In genomic region chr15:9140252-9140680, GRCm38 (mm10) we compare ENCODE assay signal across 8 mouse cellular contexts. TPM values are rescaled to one million over a fixed set of nuclear protein-coding genes. Genes with fewer than 3 reads are reported as not detected.
DNase-seq lines count a peak whose midpoint lies in the region; ATAC-seq and TF ChIP-seq lines count a peak whose summit lies in the region.

Gene Lmbrd2, plus strand, starts transcription at chr15:9140550.

- no peaks in the 10 kb centered on the region for H3K27me3 ChIP-seq in forebrain, embryonic 16.5 days (replicated peaks; ENCODE audit: control insufficient read depth, insufficient read depth, low read length)
- H3K27me3 ChIP-seq in lung, embryonic 14.5 days (ENCODE audit: insufficient read depth, low read length): no peaks in the 10 kb centered on the region
- H3K27me3 ChIP-seq in thymus, adult 2 months (ENCODE audit: control insufficient read depth, insufficient read depth, low read length): no peaks in the 10 kb centered on the region

- H3K9me3 ChIP-seq in ES-E14 (ENCODE audit: control insufficient read depth, insufficient read depth, low read depth, low read length): no peaks in the 10 kb centered on the region
- no peaks in the 10 kb centered on the region for H3K9me3 ChIP-seq in forebrain, embryonic 16.5 days (ENCODE audit: control insufficient read depth, low read length)
- no peaks in the 10 kb centered on the region for H3K9me3 ChIP-seq in lung, embryonic 14.5 days (ENCODE audit: low read depth, low read length)

- H3K4me3 ChIP-seq in ES-E14 (ENCODE audit: insufficient read depth in 1 of 2, low read depth in 1 of 2, low read length in 2 of 2, poor library complexity in 1 of 2, severe bottlenecking in 1 of 2): peak within 1 kb of the TSS; percentile 92 to 95
- peak within 1 kb of the TSS; percentile 98 for H3K4me3 ChIP-seq in forebrain, embryonic 16.5 days (replicated peaks; ENCODE audit: low read length)
- peak within 1 kb of the TSS; percentile 84 for H3K4me3 ChIP-seq in layer of hippocampus, adult 2 months
- H3K4me3 ChIP-seq in lung, embryonic 14.5 days (ENCODE audit: low read depth, low read length): peak within 1 kb of the TSS; percentile 91
- H3K4me3 ChIP-seq in olfactory bulb, adult 2 months (ENCODE audit: insufficient read depth, low read depth, low read length): peak within 1 kb of the TSS; percentile 74
- peak within 1 kb of the TSS; percentile 64 for H3K4me3 ChIP-seq in thymus, adult 2 months (ENCODE audit: control insufficient read depth, insufficient read depth, low read length)

- in situ Hi-C loops in ES-E14 (cut with MboI; ENCODE audit: low sequenced_read_pairs in 2 of 2, unreplicated experiment in 2 of 2): no loop called here

- peak; percentile 99 for ATAC-seq in forebrain, embryonic 16.5 days
- peak; percentile 99 for ATAC-seq in lung, embryonic 14.5 days (ENCODE audit: insufficient read depth)

- peak; percentile 98 for DNase-seq in ES-E14 (ENCODE audit: low read depth, low spot score)
- peak; percentile 97 for DNase-seq in cerebellum, adult 11-12 months
- DNase-seq in heart, postnatal 36 days: peak; percentile 93 to 94
- DNase-seq in layer of hippocampus, adult 2 months (ENCODE audit: low spot score in 2 of 2): peak; percentile 98 to 99
- DNase-seq in lung, embryonic 14.5 days: peak; percentile 98
- DNase-seq in thymus, adult 2 months: peak; percentile 99

- peak; percentile 51 for TF ChIP-seq POLR2A in olfactory bulb, adult 2 months (IDR thresholded peaks at IDR 0.05; ENCODE audit: insufficient read depth, low read depth, low read length)
- no peak for TF ChIP-seq POLR2A in thymus, adult 2 months (IDR thresholded peaks at IDR 0.05; ENCODE audit: control insufficient read depth, extremely low read depth, insufficient read depth, low read length, poor library complexity)

- WGBS in forebrain, embryonic 16.5 days: under 1% methylated on average over 34 of the region's 34 CpGs
- WGBS in lung, embryonic 14.5 days: 0% methylated on average over 34 of the region's 34 CpGs
- under 1% methylated on average over 34 of the region's 34 CpGs for WGBS in olfactory bulb, adult 2 months
- WGBS in thymus, adult 2 months: under 1% methylated on average over 34 of the region's 34 CpGs

- peak; percentile 26 for TF ChIP-seq CTCF in layer of hippocampus, adult 2 months (conservative IDR thresholded peaks at IDR 0.05)
- no peak for TF ChIP-seq CTCF in lung, embryonic 14.5 days (IDR thresholded peaks at IDR 0.05; ENCODE audit: low read depth)
- no peak for TF ChIP-seq CTCF in olfactory bulb, adult 2 months (IDR thresholded peaks at IDR 0.05; ENCODE audit: insufficient read depth, low read depth, low read length)
- peak; percentile 50; the same call in 1 of the 2 replicates for TF ChIP-seq CTCF in thymus, adult 2 months (IDR thresholded peaks at IDR 0.05; ENCODE audit: borderline replicate concordance, control insufficient read depth, extremely low read depth, insufficient read depth, low read length, poor library complexity)

- peak within 1 kb of the TSS; percentile 95 for H3K9ac ChIP-seq in ES-E14 (ENCODE audit: insufficient read depth, low read depth, low read length, poor library complexity, severe bottlenecking)
- H3K9ac ChIP-seq in forebrain, embryonic 16.5 days (replicated peaks; ENCODE audit: low read depth, low read length): peak within 1 kb of the TSS; percentile 95
- H3K9ac ChIP-seq in lung, embryonic 14.5 days: peak within 1 kb of the TSS; percentile 82

- peaks cover 0 to 7% of the 10 kb centered on the region in 2 experiments; a peak in 3 of 4 replicates for H3K4me1 ChIP-seq in ES-E14 (ENCODE audit: control insufficient read depth in 2 of 2, insufficient read depth in 2 of 2, low read length in 2 of 2, poor library complexity in 1 of 2)
- peaks cover 14% of the 10 kb centered on the region for H3K4me1 ChIP-seq in forebrain, embryonic 16.5 days (replicated peaks; ENCODE audit: control insufficient read depth, insufficient read depth, low read length)
- peaks cover under 1% of the 10 kb centered on the region; the same call in 1 of the 2 replicates for H3K4me1 ChIP-seq in lung, embryonic 14.5 days (ENCODE audit: insufficient read depth)
- H3K4me1 ChIP-seq in olfactory bulb, adult 2 months (ENCODE audit: control insufficient read depth, insufficient read depth, low read length): peaks cover 3% of the 10 kb centered on the region
- peaks cover 7% of the 10 kb centered on the region for H3K4me1 ChIP-seq in thymus, adult 2 months (replicated peaks; ENCODE audit: control insufficient read depth, insufficient read depth, low read length)

- H3K36me3 ChIP-seq in ES-E14 (ENCODE audit: control insufficient read depth, insufficient read depth, low read length, poor library complexity, severe bottlenecking): peaks cover 11% of the 10 kb centered on the region; the same call in 1 of the 2 replicates
- H3K36me3 ChIP-seq in forebrain, embryonic 16.5 days (ENCODE audit: control insufficient read depth, insufficient read depth): peaks cover 4% of the 10 kb centered on the region; the same call in 1 of the 2 replicates
- peaks cover 39% of the 10 kb centered on the region for H3K36me3 ChIP-seq in lung, embryonic 14.5 days (ENCODE audit: insufficient read depth)
- no peaks in the 10 kb centered on the region for H3K36me3 ChIP-seq in thymus, adult 2 months (ENCODE audit: control insufficient read depth, insufficient read depth, low read length)

- peak within 1 kb of the TSS; percentile 78 for H3K4me2 ChIP-seq in forebrain, embryonic 16.5 days (ENCODE audit: low read length)
- H3K4me2 ChIP-seq in lung, embryonic 14.5 days: peak within 1 kb of the TSS; percentile 82

- intact Hi-C loops in heart, postnatal 36 days (cut with DNase I): loop anchor here (2.0 kb wide), 1 partner anchor 69 kb away; the partner anchor contains the start of gene Nadk2

- peak within 1 kb of the TSS; percentile 74 for H3K27ac ChIP-seq in ES-E14 (ENCODE audit: insufficient read depth, low read depth, low read length, poor library complexity, severe bottlenecking)
- peak within 1 kb of the TSS; percentile 89 for H3K27ac ChIP-seq in forebrain, embryonic 16.5 days (ENCODE audit: low read length)
- H3K27ac ChIP-seq in layer of hippocampus, adult 2 months: peak within 1 kb of the TSS; percentile 93
- H3K27ac ChIP-seq in lung, embryonic 14.5 days (ENCODE audit: low read depth): peak within 1 kb of the TSS; percentile 77
- H3K27ac ChIP-seq in olfactory bulb, adult 2 months (ENCODE audit: insufficient read depth, low read depth, low read length): peak within 1 kb of the TSS; percentile 70
- no peak within 1 kb of the TSS for H3K27ac ChIP-seq in thymus, adult 2 months (ENCODE audit: control insufficient read depth, insufficient read depth, low read length)

TF ChIP-seq in ES-E14, 5 proteins besides CTCF, POLR2A, EP300 and RAD21:
- TF ChIP-seq CHD2 (IDR thresholded peaks at IDR 0.05; ENCODE audit: low read depth, low read length) (no peak), ZNF384 (IDR thresholded peaks at IDR 0.05; ENCODE audit: low read depth, low read length) (no peak), HCFC1 (IDR thresholded peaks at IDR 0.05; ENCODE audit: borderline replicate concordance, insufficient read depth, low read length) (peak; percentile 94)

RNA-seq across cellular contexts. Expression of gene Lmbrd2, which starts in this region (rescaled TPM):
- total RNA-seq in ES-E14 (2012; rRNA removed): 24.1 and 26.4 TPM in 2 replicates
- 4.2 and 4.5 TPM in 2 replicates for polyA plus RNA-seq in forebrain, embryonic 16.5 days (2015; fragmentation: Nextera tagmentation; extraction: Ambion mirVana)
- 10 to 100 TPM; 11.7 to 12.8 TPM for total RNA-seq in heart, postnatal 36 days (2021)
- total RNA-seq in layer of hippocampus, adult 2 months (2021): 10 to 100 TPM; 58.5 to 59.4 TPM
- 3.4 and 3.5 TPM in 2 replicates for polyA plus RNA-seq in lung, embryonic 14.5 days (2014; fragmentation: Nextera tagmentation; extraction: Ambion mirVana)
- not detected in 2 replicates for polyA plus RNA-seq in olfactory bulb, adult 2 months (2012; ENCODE audit: insufficient read depth, insufficient read length, low replicate concordance, missing spikeins)
- polyA plus RNA-seq in thymus, adult 2 months (2012; rRNA removed): 10.0 and 12.3 TPM in 2 replicates

Comparison
In these comparisons a context has a peak if more than half of its experiments do, and no peak if none do; other contexts are left out.
1. CTCF ChIP-seq: peak in layer of hippocampus, adult 2 months (single experiment) and thymus, adult 2 months (single experiment); none in lung, embryonic 14.5 days (single experiment) and olfactory bulb, adult 2 months (single experiment).
2. Peak in every context shown above with its lines, with median percentiles within 50 percentile points of each other: DNase-seq, H3K4me3 ChIP-seq and H3K9ac ChIP-seq.